Mouse (Mus musculus) liver, embryonic 14.5 days (tissue): ENCODE measurements at regions not wholly inside any gene's neighbourhood (a gene's known extent, or its start where the extent isn't known, plus 50 kb on each side); places are given as distances from the start of the nearest gene placed in this dataset.
"Not testable (repeated sequence)": the region's sequence is repeated elsewhere in the genome, so short reads cannot be mapped to it uniquely, and the experiment has no call there.

Experiments
- ATAC-seq: fragments of 200-750 bp; cut with Nextera tagmentation; 2 replicates; pipeline ENCODE4 v1.8.0; 2017; ENCODE audit warnings: moderate number of reproducible peaks, mild to moderate bottlenecking, moderate library complexity; ENCODE audit not compliant: insufficient read depth
- DNase-seq, 3 experiments: peaks; one replicate each; pipeline ENCODE4 v3.0.0-alpha.2; 2012 to 2013; ENCODE audit warnings: low read depth in 3 of 3, low spot score in 3 of 3
- H3K27ac ChIP-seq: fragments of 300-500 bp; sonication (generic); 2 replicates; pipeline ENCODE4 v1.5.1; 2014; ENCODE audit warnings: moderate library complexity, mild to moderate bottlenecking, control low read depth, inconsistent platforms
- H3K27me3 ChIP-seq: fragments of 300-500 bp; sonication (generic); 2 replicates; pipeline ENCODE4 v1.6.1; 2014; ENCODE audit warnings: mild to moderate bottlenecking, low read length, moderate library complexity; ENCODE audit not compliant: control insufficient read depth, insufficient read depth
- H3K36me3 ChIP-seq: fragments of 300-500 bp; sonication (generic); replicated peaks from 2 replicates; pipeline ENCODE4 v1.6.1; 2014; ENCODE audit warnings: low read depth; ENCODE audit not compliant: control insufficient read depth, insufficient read depth
- H3K4me1 ChIP-seq, 2 experiments: fragments of 200-500 bp in 1 of 2; fragments of 300-500 bp in 1 of 2; sonication (generic) in 1 of 2; replicated peaks; 2 replicates each; pipeline ENCODE4 v1.6.1; 2012 to 2014; ENCODE audit warnings: antibody characterized with exemption in 1 of 2, inconsistent platforms in 1 of 2, low read length in 1 of 2; ENCODE audit not compliant: control insufficient read depth in 2 of 2, insufficient read depth in 2 of 2
- H3K4me2 ChIP-seq: fragments of 300-500 bp; sonication (generic); 2 replicates; pipeline ENCODE4 v1.6.1; 2014; ENCODE audit warnings: low read depth, mild to moderate bottlenecking, control low read depth, moderate library complexity
- H3K4me3 ChIP-seq, 2 experiments: fragments of 200-500 bp in 1 of 2; fragments of 300-500 bp in 1 of 2; sonication (generic) in 1 of 2; 2 replicates each; pipeline ENCODE4 v1.5.1; 2012 to 2014; ENCODE audit warnings: low read depth in 2 of 2, low read length in 2 of 2, mild to moderate bottlenecking in 2 of 2, control low read depth in 1 of 2, inconsistent platforms in 1 of 2, moderate library complexity in 1 of 2; ENCODE audit not compliant: insufficient read depth in 1 of 2
- H3K9ac ChIP-seq: fragments of 300-500 bp; sonication (generic); replicated peaks from 2 replicates; pipeline ENCODE4 v1.6.1; 2014; ENCODE audit warnings: mild to moderate bottlenecking, control low read depth, moderate library complexity
- H3K9me3 ChIP-seq: fragments of 300-500 bp; sonication (generic); 2 replicates; pipeline ENCODE4 v1.6.1; 2016; ENCODE audit warnings: low read length, mixed read lengths; ENCODE audit not compliant: control insufficient read depth
- CTCF ChIP-seq: IDR thresholded peaks from 2 replicates; pipeline ENCODE4 v1.5.1; 2016; ENCODE audit warnings: antibody characterized with exemption, low read depth, control low read depth
- EP300 ChIP-seq: IDR thresholded peaks from 2 replicates; pipeline ENCODE4 v1.6.1; 2016; ENCODE audit warnings: antibody characterized with exemption, low read depth
- WGBS: fragments of 180-500 bp; shearing (Covaris S2); extraction: QIAGEN DNeasy Blood & Tissue Kit; methylation state at CpG from one replicate; pipeline ENCODE4 v1.1.7; 2014; ENCODE audit not compliant: insufficient replicate concordance; 5-methylcytosine and 5-hydroxymethylcytosine counted together

GRCm38 (mm10) chr10:38704762-38705130 is 116.8 kb downstream of the Rfpl4b start:
- not testable (repeated sequence) for H3K9ac ChIP-seq, DNase-seq, H3K4me2 ChIP-seq, H3K4me1 ChIP-seq, H3K27me3 ChIP-seq, H3K4me3 ChIP-seq, H3K36me3 ChIP-seq, H3K27ac ChIP-seq, H3K9me3 ChIP-seq, ATAC-seq
- 55% methylated on average over 1 of the region's 1 CpGs for WGBS

- H3K27ac ChIP-seq: no peak overlapping the region
- DNase-seq (no peak), ATAC-seq (no peak)
- no peaks in the 10 kb centered on the region for H3K9me3 ChIP-seq
- H3K36me3 ChIP-seq: no peaks in the 10 kb centered on the region
- H3K9ac ChIP-seq: no peak overlapping the region
- no peak overlapping the region for H3K4me2 ChIP-seq
- WGBS: 56% methylated on average over 4 of the region's 4 CpGs
- H3K4me3 ChIP-seq: no peak overlapping the region
- TF ChIP-seq CTCF (no peak), EP300 (no peak)
- no peaks in the 10 kb centered on the region for H3K27me3 ChIP-seq
- no peaks in the 10 kb centered on the region for H3K4me1 ChIP-seq
Measured at GRCm38 (mm10) chr10:38703954-38704761, 117.4 kb downstream of the Rfpl4b start.

GRCm38 (mm10) chr10:38677453-38677852 is 144.1 kb downstream of the Rfpl4b start:
- WGBS: 52% methylated on average over 2 of the region's 2 CpGs
- Histone ChIP-seq H3K36me3 (no peaks in the 10 kb centered on the region), H3K9ac (no peak overlapping the region), H3K9me3 (no peaks in the 10 kb centered on the region), H3K4me2 (no peak overlapping the region), H3K4me3 (no peak overlapping the region), H3K4me1 (no peaks in the 10 kb centered on the region), H3K27me3 (no peaks in the 10 kb centered on the region), H3K27ac (no peak overlapping the region)
- DNase-seq (no peak), ATAC-seq (no peak)
- TF ChIP-seq EP300: no peak
- TF ChIP-seq CTCF: no peak

- Histone ChIP-seq H3K9ac (no peak overlapping the region), H3K4me2 (no peak overlapping the region), H3K27ac (no peak overlapping the region), H3K27me3 (no peaks in the 10 kb centered on the region), H3K9me3 (no peaks in the 10 kb centered on the region), H3K4me3 (no peak overlapping the region), H3K36me3 (no peaks in the 10 kb centered on the region), H3K4me1 (no peaks in the 10 kb centered on the region)
- DNase-seq: no peak
- TF ChIP-seq EP300 (no peak), CTCF (no peak)
- ATAC-seq: no peak
Measured at GRCm38 (mm10) chr10:38668610-38669009, 153.0 kb downstream of the Rfpl4b start.

GRCm38 (mm10) chr10:38667841-38668240 is 153.7 kb downstream of the Rfpl4b start:
- ATAC-seq (no peak), DNase-seq (no peak)
- H3K9me3 ChIP-seq: no peaks in the 10 kb centered on the region
- TF ChIP-seq EP300 (no peak), CTCF (no peak)
- no peak overlapping the region for H3K27ac ChIP-seq
- H3K4me2 ChIP-seq: no peak overlapping the region
- no peak overlapping the region for H3K4me3 ChIP-seq
- no peaks in the 10 kb centered on the region for H3K36me3 ChIP-seq
- no peak overlapping the region for H3K9ac ChIP-seq
- no peaks in the 10 kb centered on the region for H3K27me3 ChIP-seq
- H3K4me1 ChIP-seq: no peaks in the 10 kb centered on the region
